Mouse (Mus musculus) activated CD4-positive, CD25-positive, alpha-beta regulatory T cell, adult 4 months (primary cell): ENCODE results near the gene Fgfr4. TPM values are rescaled to one million over a fixed set of nuclear protein-coding genes. Genes with fewer than 3 reads are reported as not detected.

ENCODE experiments used
- ATAC-seq: one replicate; pipeline ENCODE4 v1.8.0; 2017
- polyA plus RNA-seq, 2 experiments: library from polyadenylated mRNA; unstranded; fragments of 100-300 nt; shearing (Covaris generic); gene quantifications; one replicate each; pipeline ENCODE4 v1.2.1; 2017

The Fgfr4 gene
- polyA plus RNA-seq, 2 experiments from 2014 or later: not detected

GRCm38 (mm10) chr13:55210971-55211220 is 58.5 kb downstream of the Fgfr4 start:
- ATAC-seq: peak; percentile 49

GRCm38 (mm10) chr13:55211221-55212010 is 59.0 kb downstream of the Fgfr4 start:
- peak; percentile 60 for ATAC-seq

GRCm38 (mm10) chr13:55212011-55212360 is 59.5 kb downstream of the Fgfr4 start:
- ATAC-seq: no peak

GRCm38 (mm10) chr13:55212361-55213137 is 60.1 kb downstream of the Fgfr4 start:
- ATAC-seq: no peak

GRCm38 (mm10) chr13:55213138-55213806 is 60.8 kb downstream of the Fgfr4 start:
- no peak for ATAC-seq

Other genes starting within 250 kb of the Fgfr4 start
- under 1 TPM; 0.74 to 0.76 TPM for gene Unc5a, start 203.2 kb upstream of the Fgfr4 start, polyA plus RNA-seq
- gene Hk3, start 131.3 kb upstream of the Fgfr4 start, polyA plus RNA-seq: under 1 TPM; 0.41 to 0.68 TPM
- 10 to 100 TPM; 64.8 to 89.6 TPM for gene Uimc1, start 52.3 kb upstream of the Fgfr4 start, polyA plus RNA-seq
- 10 to 100 TPM; 12.3 to 19.5 TPM for gene Zfp346, start 47.3 kb upstream of the Fgfr4 start, polyA plus RNA-seq
- not detected for gene Gm17617, start 19.1 kb upstream of the Fgfr4 start, polyA plus RNA-seq
- gene Nsd1, start 57.1 kb downstream of the Fgfr4 start, polyA plus RNA-seq: 10 to 100 TPM; 53.0 to 53.8 TPM
- gene Prelid1, start 167.9 kb downstream of the Fgfr4 start, polyA plus RNA-seq: 100 to 1,000 TPM; 282 to 313 TPM
- gene Rab24, start 169.3 kb downstream of the Fgfr4 start, polyA plus RNA-seq: 10 to 100 TPM; 10.3 to 13.3 TPM
- 10 to 100 TPM in 1 of 2 experiments, 1 to 10 TPM in 1; 9.2 to 12.4 TPM for gene Mxd3, start 177.2 kb downstream of the Fgfr4 start, polyA plus RNA-seq
- gene Lman2, start 210.1 kb downstream of the Fgfr4 start, polyA plus RNA-seq: 10 to 100 TPM; 46.7 to 58.6 TPM
- gene Rgs14, start 217.1 kb downstream of the Fgfr4 start, polyA plus RNA-seq: 10 to 100 TPM; 51.5 to 69.6 TPM
- not detected for gene Slc34a1, start 245.5 kb downstream of the Fgfr4 start, polyA plus RNA-seq